Mouse (Mus musculus): Measurements from ENCODE around the gene Mdp1. TPM values are rescaled to one million over a fixed set of nuclear protein-coding genes. Genes with fewer than 3 reads are reported as not detected.

Mdp1 gene
- 59.8 and 61.0 TPM in 2 replicates for polyA plus RNA-seq (2015; fragmentation: Nextera tagmentation; extraction: Ambion mirVana)

DNA sequence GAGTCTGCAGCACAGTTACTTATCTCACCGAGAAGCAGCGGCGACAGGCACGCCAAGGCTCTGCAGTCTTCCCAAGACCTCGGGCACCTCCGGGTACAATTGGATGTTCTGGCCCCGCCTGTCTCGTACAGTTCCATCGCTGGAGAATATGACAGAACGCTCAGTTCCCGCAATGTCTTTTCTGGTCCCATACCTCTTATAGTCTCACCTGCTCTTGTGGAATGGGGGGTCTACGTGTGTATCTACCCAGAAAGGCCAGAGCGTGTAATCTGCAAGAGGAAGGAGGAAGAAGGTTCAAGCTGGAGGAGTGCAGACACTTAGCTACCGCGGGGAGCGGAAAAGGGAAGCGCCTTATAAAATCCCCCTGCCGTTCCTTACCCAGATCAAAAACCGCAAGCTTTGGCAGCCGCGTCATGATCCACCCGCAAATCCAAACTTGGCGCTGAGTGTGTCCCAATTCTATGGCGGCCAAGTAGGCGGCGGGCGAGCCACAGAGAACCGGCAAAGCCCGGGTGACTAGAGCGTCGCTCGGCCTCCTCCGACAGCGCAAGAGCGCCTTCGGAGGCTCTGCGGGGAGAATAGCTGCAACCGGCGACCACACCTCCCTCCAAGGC lies at the start of gene Mdp1:
Gene Mdp1, minus strand, starts transcription at position 549 of the 614 bp plus-strand sequence.
- H3K4me3 ChIP-seq (ENCODE audit: low read length) = peak within 1 kb of the TSS; percentile 84
- H3K36me3 ChIP-seq (ENCODE audit: insufficient read depth, low read length) = peaks cover 20% of the 10 kb centered on the region
- H3K27me3 ChIP-seq (ENCODE audit: insufficient read depth, low read length) = no peaks in the 10 kb centered on the region
- H3K4me2 ChIP-seq (replicated peaks; ENCODE audit: low read depth, low read length) = peak within 1 kb of the TSS; percentile 60
- peak within 1 kb of the TSS; percentile 26 for H3K27ac ChIP-seq (ENCODE audit: low read length)
- no peaks in the 10 kb centered on the region for H3K9me3 ChIP-seq (ENCODE audit: low read length)
- H3K9ac ChIP-seq (replicated peaks; ENCODE audit: low read length) = peak within 1 kb of the TSS; percentile 82
- under 1% methylated on average over 39 of the region's 39 CpGs for WGBS
- ATAC-seq (ENCODE audit: low FRiP score, low TSS enrichment) = peak; percentile 94
- peaks cover 10% of the 10 kb centered on the region; the same call in 1 of the 2 replicates for H3K4me1 ChIP-seq (ENCODE audit: insufficient read depth, low read length)

DNA sequence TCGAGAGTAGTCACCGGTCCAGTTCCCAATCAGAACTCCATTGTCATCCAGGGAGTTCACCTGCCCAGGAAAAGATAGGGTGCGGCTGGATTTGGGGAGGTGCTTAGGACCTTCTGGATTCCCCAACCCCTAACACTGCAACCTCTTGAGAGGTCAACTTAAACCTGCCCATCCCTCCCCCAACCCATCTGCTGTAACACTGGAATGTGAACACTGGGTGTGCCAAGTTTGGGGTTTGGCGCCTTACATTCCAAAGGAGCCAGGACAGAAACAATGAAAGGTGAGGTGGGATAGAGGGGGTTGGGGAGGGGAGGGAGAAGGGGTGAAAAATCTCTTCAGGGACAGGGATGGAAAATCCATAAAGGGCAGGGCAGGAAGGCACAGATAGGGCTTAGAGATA lies 49.2 kb upstream of the Mdp1 start:
- no peaks in the 10 kb centered on the region for H3K9me3 ChIP-seq (ENCODE audit: low read length)
- H3K27ac ChIP-seq (ENCODE audit: low read length) = no peak overlapping the region
- no peak overlapping the region for H3K4me2 ChIP-seq (replicated peaks; ENCODE audit: low read depth, low read length)
- WGBS = 89% methylated on average over 4 of the region's 4 CpGs
- ATAC-seq (ENCODE audit: low FRiP score, low TSS enrichment) = no peak
- no peak overlapping the region for H3K9ac ChIP-seq (replicated peaks; ENCODE audit: low read length)
- H3K4me1 ChIP-seq (ENCODE audit: insufficient read depth, low read length) = peaks cover 6% of the 10 kb centered on the region; the same call in 1 of the 2 replicates
- no peak overlapping the region for H3K4me3 ChIP-seq (ENCODE audit: low read length)
- H3K36me3 ChIP-seq (ENCODE audit: insufficient read depth, low read length) = no peaks in the 10 kb centered on the region
- peaks cover 15% of the 10 kb centered on the region for H3K27me3 ChIP-seq (ENCODE audit: insufficient read depth, low read length)

DNA sequence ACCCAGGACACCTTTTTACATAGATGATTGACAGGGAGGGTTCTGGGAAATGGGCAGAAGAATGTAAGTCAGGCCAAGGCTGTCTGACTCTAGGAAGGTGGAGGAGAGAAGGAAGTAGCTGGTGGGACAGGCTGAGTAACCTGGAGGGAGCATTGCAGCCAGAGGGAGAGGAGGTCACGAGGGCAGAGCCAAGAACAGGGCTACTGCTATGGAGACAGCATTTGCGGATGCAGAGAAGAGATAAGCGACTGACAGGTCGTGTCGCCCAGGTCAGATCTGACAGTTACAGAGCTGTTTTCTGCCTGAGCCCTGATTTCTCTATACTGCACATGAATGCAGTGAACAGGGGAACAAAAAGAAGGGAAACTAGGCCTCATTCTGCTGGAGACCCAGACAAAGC lies 47.1 kb upstream of the Mdp1 start:
- Histone ChIP-seq H3K4me3 (ENCODE audit: low read length) (no peak overlapping the region), H3K4me2 (replicated peaks; ENCODE audit: low read depth, low read length) (no peak overlapping the region), H3K36me3 (ENCODE audit: insufficient read depth, low read length) (no peaks in the 10 kb centered on the region), H3K4me1 (ENCODE audit: insufficient read depth, low read length) (peaks cover 6% of the 10 kb centered on the region; the same call in 1 of the 2 replicates), H3K27ac (ENCODE audit: low read length) (no peak overlapping the region), H3K9ac (replicated peaks; ENCODE audit: low read length) (no peak overlapping the region), H3K27me3 (ENCODE audit: insufficient read depth, low read length) (peaks cover 4% of the 10 kb centered on the region), H3K9me3 (ENCODE audit: low read length) (no peaks in the 10 kb centered on the region)
- 85% methylated on average over 5 of the region's 5 CpGs for WGBS
- no peak for ATAC-seq (ENCODE audit: low FRiP score, low TSS enrichment)

DNA sequence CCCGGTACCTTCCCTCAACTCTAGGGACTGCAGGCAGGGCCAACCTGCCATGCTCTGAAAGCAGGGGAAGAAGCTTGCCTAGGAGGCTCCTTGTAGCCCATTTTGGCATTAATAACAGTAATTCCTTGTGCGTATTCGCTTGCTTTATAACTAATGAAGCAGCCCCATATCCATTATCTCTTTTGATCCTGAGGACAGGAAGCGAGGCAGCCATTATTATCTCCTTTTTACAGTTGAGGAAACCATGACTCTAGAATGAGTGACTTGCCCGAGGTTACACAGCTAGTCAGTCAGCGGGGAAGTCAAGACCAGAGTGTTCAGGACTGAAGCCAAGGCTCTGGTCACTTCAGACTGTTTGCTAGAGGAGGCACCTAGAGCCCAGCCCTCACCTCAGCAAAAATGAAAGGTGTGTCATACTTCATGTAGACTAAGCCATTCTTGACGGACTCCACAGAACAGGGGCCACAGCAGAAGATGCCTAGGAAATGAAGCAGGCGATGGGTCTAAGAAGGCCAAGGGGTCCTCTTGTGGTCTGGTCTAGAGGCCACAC lies 45.8 kb upstream of the Mdp1 start:
- Histone ChIP-seq H3K27me3 (ENCODE audit: insufficient read depth, low read length) (no peaks in the 10 kb centered on the region), H3K4me2 (replicated peaks; ENCODE audit: low read depth, low read length) (no peak overlapping the region), H3K36me3 (ENCODE audit: insufficient read depth, low read length) (no peaks in the 10 kb centered on the region), H3K27ac (ENCODE audit: low read length) (no peak overlapping the region), H3K4me1 (ENCODE audit: insufficient read depth, low read length) (peaks cover 6% of the 10 kb centered on the region; the same call in 1 of the 2 replicates), H3K9me3 (ENCODE audit: low read length) (no peaks in the 10 kb centered on the region), H3K4me3 (ENCODE audit: low read length) (no peak overlapping the region), H3K9ac (replicated peaks; ENCODE audit: low read length) (no peak overlapping the region)
- WGBS = 90% methylated on average over 8 of the region's 8 CpGs
- no peak for ATAC-seq (ENCODE audit: low FRiP score, low TSS enrichment)

DNA sequence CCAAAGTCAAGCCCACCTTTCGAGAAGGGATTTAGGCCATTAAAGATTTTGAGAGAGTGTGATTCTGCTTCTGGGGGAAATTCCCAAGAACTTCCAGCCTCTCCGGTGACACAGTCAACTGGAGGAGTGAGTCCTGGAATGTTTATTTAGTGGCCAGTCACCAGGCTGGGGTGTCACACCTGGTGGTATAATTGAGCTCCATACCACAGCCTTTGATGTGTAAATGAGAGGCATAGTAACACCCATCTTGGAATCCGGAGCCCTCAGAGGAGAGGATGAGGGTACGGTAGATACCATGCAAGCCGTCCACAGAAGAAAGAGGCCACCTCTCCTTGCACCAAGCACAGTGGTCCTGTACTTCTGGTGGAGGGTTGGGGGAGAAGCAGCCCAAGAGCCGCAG lies 42.5 kb upstream of the Mdp1 start:
- Histone ChIP-seq H3K9me3 (ENCODE audit: low read length) (no peaks in the 10 kb centered on the region), H3K27ac (ENCODE audit: low read length) (no peak overlapping the region), H3K4me3 (ENCODE audit: low read length) (no peak overlapping the region), H3K36me3 (ENCODE audit: insufficient read depth, low read length) (no peaks in the 10 kb centered on the region), H3K4me2 (replicated peaks; ENCODE audit: low read depth, low read length) (no peak overlapping the region), H3K27me3 (ENCODE audit: insufficient read depth, low read length) (no peaks in the 10 kb centered on the region), H3K9ac (replicated peaks; ENCODE audit: low read length) (no peak overlapping the region), H3K4me1 (ENCODE audit: insufficient read depth, low read length) (peaks cover 16% of the 10 kb centered on the region; the same call in 1 of the 2 replicates)
- no peak for ATAC-seq (ENCODE audit: low FRiP score, low TSS enrichment)
- WGBS = 36% methylated on average over 6 of the region's 6 CpGs

DNA sequence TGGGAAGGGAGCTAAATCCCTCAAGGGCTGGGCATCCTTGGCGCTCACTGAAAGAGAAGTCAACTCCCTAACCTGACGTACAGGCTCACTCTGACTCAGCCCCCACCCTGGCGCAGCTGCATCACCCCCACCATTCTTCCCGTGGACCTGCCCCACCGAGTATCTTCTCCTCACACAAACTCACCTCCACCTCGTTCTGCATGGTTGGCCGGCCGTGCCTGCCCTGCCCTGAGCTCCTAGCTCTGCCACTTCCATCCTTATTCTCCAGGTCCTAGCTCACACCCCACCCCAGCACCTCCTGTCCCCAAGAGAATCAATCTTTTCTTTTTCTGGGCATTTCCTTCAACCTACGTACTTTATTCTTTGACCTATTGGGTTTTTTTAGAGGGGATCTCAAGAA lies 40.8 kb upstream of the Mdp1 start:
- no peaks in the 10 kb centered on the region for H3K27me3 ChIP-seq (ENCODE audit: insufficient read depth, low read length)

DNA sequence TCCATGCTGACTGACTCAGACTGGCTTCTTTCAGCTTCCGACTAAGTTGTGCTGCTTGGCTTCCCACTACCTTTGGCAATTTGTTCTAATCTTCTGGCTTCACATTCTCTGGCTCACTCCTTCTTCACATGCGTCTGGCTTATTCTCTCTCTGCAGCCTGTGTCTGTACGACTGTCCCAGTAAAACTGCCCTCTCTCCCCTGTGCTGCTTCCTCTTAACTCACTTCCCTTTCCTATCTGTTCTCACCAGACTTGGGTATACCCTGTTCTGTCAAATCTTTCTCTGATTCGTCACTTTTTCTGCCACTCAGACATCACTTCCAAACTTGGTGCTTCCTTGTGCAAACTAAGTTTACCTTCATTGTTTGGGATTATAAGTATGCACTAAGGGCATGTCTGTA lies 36.9 kb upstream of the Mdp1 start:
- Histone ChIP-seq H3K9me3 (ENCODE audit: low read length) (no peaks in the 10 kb centered on the region), H3K36me3 (ENCODE audit: insufficient read depth, low read length) (no peaks in the 10 kb centered on the region), H3K27me3 (ENCODE audit: insufficient read depth, low read length) (no peaks in the 10 kb centered on the region), H3K27ac (ENCODE audit: low read length) (no peak overlapping the region), H3K9ac (replicated peaks; ENCODE audit: low read length) (no peak overlapping the region), H3K4me1 (ENCODE audit: insufficient read depth, low read length) (peaks cover 10% of the 10 kb centered on the region; the same call in 1 of the 2 replicates), H3K4me2 (replicated peaks; ENCODE audit: low read depth, low read length) (no peak overlapping the region), H3K4me3 (ENCODE audit: low read length) (no peak overlapping the region)
- no peak for ATAC-seq (ENCODE audit: low FRiP score, low TSS enrichment)
- WGBS = 82% methylated on average over 4 of the region's 4 CpGs

More for the DNA sequence above, 40.8 kb upstream of the Mdp1 start:
- Histone ChIP-seq H3K36me3 (ENCODE audit: insufficient read depth, low read length) (no peaks in the 10 kb centered on the region), H3K4me1 (ENCODE audit: insufficient read depth, low read length) (peaks cover 16% of the 10 kb centered on the region; the same call in 1 of the 2 replicates), H3K9me3 (ENCODE audit: low read length) (no peaks in the 10 kb centered on the region), H3K4me2 (replicated peaks; ENCODE audit: low read depth, low read length) (no peak overlapping the region), H3K27ac (ENCODE audit: low read length) (no peak overlapping the region), H3K9ac (replicated peaks; ENCODE audit: low read length) (no peak overlapping the region), H3K4me3 (ENCODE audit: low read length) (no peak overlapping the region)
- 30% methylated on average over 9 of the region's 9 CpGs for WGBS
- ATAC-seq (ENCODE audit: low FRiP score, low TSS enrichment) = peak; percentile 71

DNA sequence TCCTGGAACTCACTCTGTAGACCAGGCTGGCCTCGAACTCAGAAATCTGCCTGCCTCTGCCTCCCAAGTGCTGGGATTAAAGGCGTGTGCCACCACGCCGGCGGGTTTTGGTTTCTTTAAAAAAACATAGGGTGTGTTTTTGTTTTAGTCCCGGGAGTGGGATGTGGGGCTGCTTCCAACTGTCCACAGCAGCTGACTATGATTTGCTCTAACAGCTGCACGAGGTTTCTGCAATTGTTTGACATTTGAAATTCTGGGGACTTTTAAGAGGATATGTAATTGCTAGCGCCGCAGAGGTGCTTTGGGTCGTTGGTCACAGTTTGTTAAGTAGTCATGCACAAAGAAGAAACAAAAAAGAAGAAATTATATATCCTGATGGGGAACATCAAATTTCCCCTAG lies 29.1 kb upstream of the Mdp1 start:
- no peak for ATAC-seq (ENCODE audit: low FRiP score, low TSS enrichment)

DNA sequence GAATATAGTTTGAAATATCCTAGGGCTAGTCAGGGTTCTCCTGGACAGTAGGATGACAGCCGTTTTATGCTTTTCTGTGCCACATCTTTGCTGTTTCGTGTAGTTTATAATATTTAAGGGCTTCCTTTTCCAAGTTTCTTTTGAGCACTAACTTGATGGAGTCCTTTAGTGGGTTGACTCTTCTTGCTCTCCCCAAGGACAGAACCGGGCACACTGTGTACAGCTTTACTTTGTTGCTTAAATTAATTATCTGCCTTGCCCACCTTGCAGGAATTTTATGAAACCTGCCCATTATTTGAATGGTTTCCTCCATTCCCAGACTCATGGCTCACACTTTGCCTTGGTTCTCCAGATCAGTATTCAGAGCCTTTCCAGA lies 21.8 kb upstream of the Mdp1 start:
- H3K4me3 ChIP-seq (ENCODE audit: low read length) = peak overlapping the region; percentile 70
- H3K9me3 ChIP-seq (ENCODE audit: low read length) = no peaks in the 10 kb centered on the region
- peak overlapping the region; percentile 83 for H3K9ac ChIP-seq (replicated peaks; ENCODE audit: low read length)
- ATAC-seq (ENCODE audit: low FRiP score, low TSS enrichment) = peak; percentile 16
- peaks cover 12% of the 10 kb centered on the region; the same call in 1 of the 2 replicates for H3K4me1 ChIP-seq (ENCODE audit: insufficient read depth, low read length)
- WGBS = 14% methylated on average over 3 of the region's 3 CpGs
- peaks cover 31% of the 10 kb centered on the region for H3K36me3 ChIP-seq (ENCODE audit: insufficient read depth, low read length)
- H3K27ac ChIP-seq (ENCODE audit: low read length) = peak overlapping the region; percentile 90; the same call in 1 of the 2 replicates
- no peaks in the 10 kb centered on the region for H3K27me3 ChIP-seq (ENCODE audit: insufficient read depth, low read length)
- H3K4me2 ChIP-seq (replicated peaks; ENCODE audit: low read depth, low read length) = peak overlapping the region; percentile 78

More for the DNA sequence above, 29.1 kb upstream of the Mdp1 start:
- Histone ChIP-seq H3K27ac (ENCODE audit: low read length) (no peak overlapping the region), H3K4me2 (replicated peaks; ENCODE audit: low read depth, low read length) (no peak overlapping the region), H3K9me3 (ENCODE audit: low read length) (no peaks in the 10 kb centered on the region), H3K4me3 (ENCODE audit: low read length) (no peak overlapping the region), H3K27me3 (ENCODE audit: insufficient read depth, low read length) (no peaks in the 10 kb centered on the region), H3K9ac (replicated peaks; ENCODE audit: low read length) (no peak overlapping the region), H3K4me1 (ENCODE audit: insufficient read depth, low read length) (no peaks in the 10 kb centered on the region), H3K36me3 (ENCODE audit: insufficient read depth, low read length) (no peaks in the 10 kb centered on the region)
- WGBS = 50% methylated on average over 10 of the region's 10 CpGs
